In genomic region chr12:118846221-118846620, GRCm38 (mm10) we compare ENCODE assay signal across 8 mouse cellular contexts. TPM values are rescaled to one million over a fixed set of nuclear protein-coding genes. Genes with fewer than 3 reads are reported as not detected.
A peak's percentile ranks its signal among the peaks of the same experiment; 100 is the strongest.
DNase-seq lines count a peak whose midpoint lies in the region; ATAC-seq and TF ChIP-seq lines count a peak whose summit lies in the region.

Sp8 (plus strand) TSS chr12:118846329.

- peak within 1 kb of the TSS; percentile 68 for H3K4me3 ChIP-seq in heart, embryonic 10.5 days
- peak within 1 kb of the TSS; percentile 81 for H3K4me3 ChIP-seq in E14TG2a.4 (replicated peaks; ENCODE audit: low read length)
- peak within 1 kb of the TSS; percentile 57 for H3K4me3 ChIP-seq in forebrain, embryonic 12.5 days (replicated peaks)
- peak within 1 kb of the TSS; percentile 40 to 46 for H3K4me3 ChIP-seq in liver, embryonic 14.5 days (ENCODE audit: insufficient read depth in 1 of 2, low read depth in 2 of 2, low read length in 2 of 2)

- H3K4me2 ChIP-seq in forebrain, embryonic 12.5 days: peak within 1 kb of the TSS; percentile 65
- H3K4me2 ChIP-seq in liver, embryonic 14.5 days (ENCODE audit: low read depth): peak within 1 kb of the TSS; percentile 57

- no peak within 1 kb of the TSS for H3K27ac ChIP-seq in heart, embryonic 10.5 days
- peak within 1 kb of the TSS; percentile 85 for H3K27ac ChIP-seq in forebrain, embryonic 12.5 days
- H3K27ac ChIP-seq in liver, embryonic 14.5 days: no peak within 1 kb of the TSS

- peaks cover 94% of the 10 kb centered on the region for H3K27me3 ChIP-seq in heart, embryonic 10.5 days (ENCODE audit: insufficient read depth, poor library complexity, severe bottlenecking)
- peaks cover 88% of the 10 kb centered on the region for H3K27me3 ChIP-seq in E14TG2a.4 (ENCODE audit: insufficient read depth, low read length)
- H3K27me3 ChIP-seq in forebrain, embryonic 12.5 days: peaks cover 64% of the 10 kb centered on the region
- peaks cover 98% of the 10 kb centered on the region for H3K27me3 ChIP-seq in liver, embryonic 14.5 days (ENCODE audit: control insufficient read depth, insufficient read depth, low read length)

- TF ChIP-seq CTCF in E14TG2a.4 (conservative IDR thresholded peaks at IDR 0.05; ENCODE audit: low read length): no peak
- TF ChIP-seq CTCF in liver, embryonic 14.5 days (IDR thresholded peaks at IDR 0.05; ENCODE audit: low read depth): no peak

- 2% methylated on average over 6 of the region's 6 CpGs for WGBS in heart, embryonic 10.5 days
- WGBS in forebrain, embryonic 12.5 days: under 1% methylated on average over 6 of the region's 6 CpGs
- WGBS in liver, embryonic 14.5 days (ENCODE audit: insufficient replicate concordance): under 1% methylated on average over 6 of the region's 6 CpGs

- no peaks in the 10 kb centered on the region for H3K36me3 ChIP-seq in heart, embryonic 10.5 days
- H3K36me3 ChIP-seq in E14TG2a.4 (ENCODE audit: insufficient read depth, low read length): no peaks in the 10 kb centered on the region
- no peaks in the 10 kb centered on the region for H3K36me3 ChIP-seq in forebrain, embryonic 12.5 days (replicated peaks)
- H3K36me3 ChIP-seq in liver, embryonic 14.5 days (replicated peaks; ENCODE audit: control insufficient read depth, insufficient read depth, low read depth): no peaks in the 10 kb centered on the region

- H3K9me3 ChIP-seq in heart, embryonic 10.5 days: no peaks in the 10 kb centered on the region
- no peaks in the 10 kb centered on the region for H3K9me3 ChIP-seq in E14TG2a.4 (ENCODE audit: low read length)
- H3K9me3 ChIP-seq in forebrain, embryonic 12.5 days: no peaks in the 10 kb centered on the region
- no peaks in the 10 kb centered on the region for H3K9me3 ChIP-seq in liver, embryonic 14.5 days (ENCODE audit: control insufficient read depth, low read length)

- peak within 1 kb of the TSS; percentile 65 for H3K9ac ChIP-seq in forebrain, embryonic 12.5 days
- no peak within 1 kb of the TSS for H3K9ac ChIP-seq in liver, embryonic 14.5 days (replicated peaks)

- DNase-seq in heart, embryonic 10.5 days (ENCODE audit: low spot score): no peak
- no peak for DNase-seq in heart, postnatal 4 days
- no peak for DNase-seq in liver, embryonic 14.5 days (ENCODE audit: low read depth in 3 of 3, low spot score in 3 of 3)
- DNase-seq in adipocyte (ENCODE audit: low spot score): no peak
- DNase-seq in gastrocnemius, postnatal 4 days (ENCODE audit: low spot score in 2 of 2): no peak

- peaks cover 30% of the 10 kb centered on the region for H3K4me1 ChIP-seq in heart, embryonic 10.5 days
- peaks cover 44% of the 10 kb centered on the region for H3K4me1 ChIP-seq in E14TG2a.4 (replicated peaks; ENCODE audit: low read depth, low read length)
- H3K4me1 ChIP-seq in forebrain, embryonic 12.5 days: peaks cover 36% of the 10 kb centered on the region
- H3K4me1 ChIP-seq in liver, embryonic 14.5 days (replicated peaks; ENCODE audit: control insufficient read depth in 2 of 2, insufficient read depth in 2 of 2, low read length in 1 of 2): no peaks in the 10 kb centered on the region

- TF ChIP-seq EP300 in liver, embryonic 14.5 days (IDR thresholded peaks at IDR 0.05; ENCODE audit: low read depth): no peak

- ATAC-seq in forebrain, embryonic 12.5 days (ENCODE audit: low FRiP score): no peak
- ATAC-seq in liver, embryonic 14.5 days (ENCODE audit: insufficient read depth): no peak
- ATAC-seq in erythroid progenitor cell, adult 5-6 weeks (replicated peaks; ENCODE audit: low FRiP score, poor library complexity, severe bottlenecking): no peak

RNA-seq across cellular contexts. Expression of gene Sp8, which starts in this region (rescaled TPM):
- polyA plus RNA-seq in heart, embryonic 10.5 days (2016; fragmentation: Nextera tagmentation; extraction: Ambion mirVana): 0.07 and 0.46 TPM in 2 replicates
- not detected for total RNA-seq in heart, postnatal 4 days (2021)
- 24.8 and 29.6 TPM in 2 replicates for polyA plus RNA-seq in forebrain, embryonic 12.5 days (2016; fragmentation: Nextera tagmentation; extraction: Ambion mirVana)
- 0.01 TPM in 2 replicates for polyA plus RNA-seq in liver, embryonic 14.5 days (2012; rRNA removed)
- polyA plus RNA-seq in liver, embryonic 14.5 days (2014; fragmentation: Nextera tagmentation; extraction: Ambion mirVana): not detected in 2 replicates
- total RNA-seq in erythroid progenitor cell, adult 5-6 weeks (2015; ENCODE audit: low replicate concordance): not detected in 2 replicates
- not detected in 2 replicates for total RNA-seq in erythroid progenitor cell, adult 5-6 weeks (2017; ENCODE audit: low replicate concordance)
- not detected for total RNA-seq in gastrocnemius, postnatal 4 days (2021)

Comparison
In these comparisons a context has a peak if more than half of its experiments do, and no peak if none do; other contexts are left out.
1. RNA of gene Sp8 (polyA plus RNA-seq): 24.8 to 29.6 TPM in forebrain, embryonic 12.5 days; 0.07 to 0.46 TPM in heart, embryonic 10.5 days and 0.01 TPM in liver, embryonic 14.5 days; every median in the first group is over 10 times any median in the second.
2. Peak in every context shown above with its lines, with median percentiles within 50 percentile points of each other: H3K4me3 ChIP-seq.